Mouse (Mus musculus) hindbrain, embryonic 11.5 days (tissue): ENCODE results near the gene Ugt2b34. TPM values are rescaled to one million over a fixed set of nuclear protein-coding genes. Genes with fewer than 3 reads are reported as not detected.

Experiments
- polyA plus RNA-seq: library from polyadenylated mRNA; unstranded; fragments of >200 nt; fragmentation: Nextera tagmentation; extraction: Ambion mirVana; gene quantifications from 2 replicates; pipeline ENCODE4 v1.2.1, GENCODE M21; 2014

The Ugt2b34 gene
- polyA plus RNA-seq, 1 experiment from 2014 or later: not detected

Other genes with a start within 250 kb of the Ugt2b34 start
- not detected in 2 replicates for gene Tmprss11b, start 230.6 kb downstream of the Ugt2b34 start, polyA plus RNA-seq
- not detected in 2 replicates for gene Tmprss11e, start 161.1 kb downstream of the Ugt2b34 start, polyA plus RNA-seq
- gene Ythdc1, start 102.7 kb downstream of the Ugt2b34 start, polyA plus RNA-seq: 52.4 and 57.5 TPM in 2 replicates
- gene Ugt2b1, start 19.6 kb upstream of the Ugt2b34 start, polyA plus RNA-seq: not detected in 2 replicates
- gene Ugt2b35, start 93.9 kb upstream of the Ugt2b34 start, polyA plus RNA-seq: not detected in 2 replicates
- not detected in 2 replicates for gene Ugt2b36, start 185.6 kb upstream of the Ugt2b34 start, polyA plus RNA-seq
- gene Ugt2b5, start 233.4 kb upstream of the Ugt2b34 start, polyA plus RNA-seq: not detected in 2 replicates